Mouse (Mus musculus): ENCODE measurements around the gene B830017H08Rik. TPM values are rescaled to one million over a fixed set of nuclear protein-coding genes. Genes with fewer than 3 reads are reported as not detected.

B830017H08Rik gene
- polyA plus RNA-seq, 1 experiment from 2014 or later: not detected

DNA sequence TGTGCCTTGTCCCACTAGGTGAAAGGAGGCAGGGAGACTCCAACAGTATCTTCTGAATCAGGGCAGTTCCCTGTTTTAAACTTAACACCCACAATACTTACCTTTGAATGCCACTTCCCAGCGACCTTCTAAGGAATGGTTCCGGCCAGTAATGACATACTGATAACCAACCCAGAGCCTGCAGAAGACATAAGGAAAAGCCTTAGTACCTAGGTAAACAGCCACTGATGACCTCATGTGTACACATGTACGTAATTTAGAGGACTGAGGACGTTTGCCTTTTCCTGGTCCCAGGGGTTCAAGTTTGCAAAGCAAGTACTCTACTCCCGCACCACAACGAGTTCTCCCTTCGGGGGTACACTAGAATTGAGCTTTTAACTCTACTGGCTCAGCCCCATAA, 24.2 kb downstream of the B830017H08Rik start:
- no peak overlapping the region for H3K27ac ChIP-seq
- H3K36me3 ChIP-seq: peaks cover 64% of the 10 kb centered on the region

GRCm38 (mm10) chr16:17858592-17858991, 25.7 kb downstream of the B830017H08Rik start:
- no peak for ATAC-seq (replicated peaks; ENCODE audit: insufficient number of reproducible peaks, insufficient read depth, low FRiP score, low read depth)
- Histone ChIP-seq H3K4me1 (replicated peaks) (no peaks in the 10 kb centered on the region), H3K36me3 (peaks cover 54% of the 10 kb centered on the region), H3K27me3 (no peaks in the 10 kb centered on the region), H3K9me3 (replicated peaks) (no peaks in the 10 kb centered on the region), H3K4me3 (no peak overlapping the region), H3K4me2 (no peak overlapping the region), H3K27ac (no peak overlapping the region), H3K9ac (no peak overlapping the region)

More for the DNA sequence above, 24.2 kb downstream of the B830017H08Rik start:
- Histone ChIP-seq H3K9ac (no peak overlapping the region), H3K4me3 (no peak overlapping the region), H3K9me3 (replicated peaks) (no peaks in the 10 kb centered on the region), H3K4me2 (no peak overlapping the region), H3K27me3 (no peaks in the 10 kb centered on the region), H3K4me1 (replicated peaks) (no peaks in the 10 kb centered on the region)
- ATAC-seq (replicated peaks; ENCODE audit: insufficient number of reproducible peaks, insufficient read depth, low FRiP score, low read depth): no peak
- WGBS: 87% methylated on average over 7 of the region's 7 CpGs

- Histone ChIP-seq H3K4me2 (no peak overlapping the region), H3K36me3 (0 out of 2 replicates have a peak, but pooled peaks cover 7% of the 10 kb centered on the region), H3K4me3 (no peak overlapping the region), H3K9ac (no peak overlapping the region), H3K27me3 (no peaks in the 10 kb centered on the region), H3K27ac (no peak overlapping the region), H3K9me3 (replicated peaks) (no peaks in the 10 kb centered on the region), H3K4me1 (replicated peaks) (no peaks in the 10 kb centered on the region; the same call in 1 of the 2 replicates)
- no peak for ATAC-seq (replicated peaks; ENCODE audit: insufficient number of reproducible peaks, insufficient read depth, low FRiP score, low read depth)
- WGBS: 85% methylated on average over 2 of the region's 2 CpGs
Measured at GRCm38 (mm10) chr16:17865293-17865692, 32.4 kb downstream of the B830017H08Rik start.

- Histone ChIP-seq H3K4me2 (no peak overlapping the region), H3K9ac (no peak overlapping the region), H3K27ac (no peak overlapping the region), H3K36me3 (0 out of 2 replicates have a peak, but pooled peaks cover 8% of the 10 kb centered on the region), H3K27me3 (no peaks in the 10 kb centered on the region), H3K9me3 (replicated peaks) (no peaks in the 10 kb centered on the region), H3K4me3 (no peak overlapping the region), H3K4me1 (replicated peaks) (peaks cover under 1% of the 10 kb centered on the region; the same call in 1 of the 2 replicates)
- ATAC-seq (replicated peaks; ENCODE audit: insufficient number of reproducible peaks, insufficient read depth, low FRiP score, low read depth): no peak
- WGBS: 74% methylated on average over 6 of the region's 6 CpGs
Measured at GRCm38 (mm10) chr16:17865770-17866169, 32.8 kb downstream of the B830017H08Rik start.

- no peak for ATAC-seq (replicated peaks; ENCODE audit: insufficient number of reproducible peaks, insufficient read depth, low FRiP score, low read depth)
- Histone ChIP-seq H3K4me1 (replicated peaks) (peaks cover 36% of the 10 kb centered on the region), H3K9me3 (replicated peaks) (no peaks in the 10 kb centered on the region), H3K9ac (no peak overlapping the region), H3K4me3 (no peak overlapping the region), H3K36me3 (peaks cover 14% of the 10 kb centered on the region; the same call in 1 of the 2 replicates), H3K27me3 (no peaks in the 10 kb centered on the region), H3K4me2 (no peak overlapping the region), H3K27ac (no peak overlapping the region)
- 42% methylated on average over 5 of the region's 5 CpGs for WGBS
Measured at GRCm38 (mm10) chr16:17871248-17871647, 38.3 kb downstream of the B830017H08Rik start.

GRCm38 (mm10) chr16:17872995-17873394, 40.1 kb downstream of the B830017H08Rik start:
- Histone ChIP-seq H3K4me2 (no peak overlapping the region), H3K27me3 (no peaks in the 10 kb centered on the region), H3K36me3 (peaks cover 11% of the 10 kb centered on the region; the same call in 1 of the 2 replicates), H3K4me1 (replicated peaks) (peaks cover 36% of the 10 kb centered on the region), H3K4me3 (no peak overlapping the region), H3K9me3 (replicated peaks) (no peaks in the 10 kb centered on the region), H3K27ac (peak overlapping the region; percentile 17), H3K9ac (no peak overlapping the region)
- ATAC-seq (replicated peaks; ENCODE audit: insufficient number of reproducible peaks, insufficient read depth, low FRiP score, low read depth): no peak
- WGBS: 21% methylated on average over 4 of the region's 4 CpGs

DNA sequence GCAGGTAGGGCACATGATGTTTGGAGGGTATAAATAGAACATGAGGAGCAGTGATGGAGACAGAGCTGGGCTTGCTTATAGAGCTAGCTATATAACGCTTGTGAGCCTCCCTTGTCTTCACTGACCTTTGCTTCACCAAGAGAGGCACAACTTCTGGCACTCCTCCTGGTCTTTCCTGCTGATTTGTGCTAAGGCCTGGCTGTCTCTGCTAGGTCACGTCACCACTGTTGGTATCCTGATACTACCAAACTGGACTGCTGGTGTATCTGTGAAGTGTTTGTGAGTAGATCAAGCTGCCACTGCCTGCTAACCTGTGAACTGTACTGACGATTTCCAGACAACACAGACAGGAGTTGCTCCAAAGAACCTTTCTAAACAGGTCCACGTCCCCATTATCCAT, 42.3 kb downstream of the B830017H08Rik start:
- Histone ChIP-seq H3K4me1 (replicated peaks) (peaks cover 41% of the 10 kb centered on the region), H3K4me2 (no peak overlapping the region), H3K27ac (peak overlapping the region; percentile 52), H3K27me3 (no peaks in the 10 kb centered on the region), H3K9ac (no peak overlapping the region), H3K36me3 (peaks cover 9% of the 10 kb centered on the region; the same call in 1 of the 2 replicates), H3K9me3 (replicated peaks) (no peaks in the 10 kb centered on the region), H3K4me3 (no peak overlapping the region)
- 30% methylated on average over 4 of the region's 4 CpGs for WGBS
- no peak; the same call in 1 of the 2 replicates for ATAC-seq (replicated peaks; ENCODE audit: insufficient number of reproducible peaks, insufficient read depth, low FRiP score, low read depth)

DNA sequence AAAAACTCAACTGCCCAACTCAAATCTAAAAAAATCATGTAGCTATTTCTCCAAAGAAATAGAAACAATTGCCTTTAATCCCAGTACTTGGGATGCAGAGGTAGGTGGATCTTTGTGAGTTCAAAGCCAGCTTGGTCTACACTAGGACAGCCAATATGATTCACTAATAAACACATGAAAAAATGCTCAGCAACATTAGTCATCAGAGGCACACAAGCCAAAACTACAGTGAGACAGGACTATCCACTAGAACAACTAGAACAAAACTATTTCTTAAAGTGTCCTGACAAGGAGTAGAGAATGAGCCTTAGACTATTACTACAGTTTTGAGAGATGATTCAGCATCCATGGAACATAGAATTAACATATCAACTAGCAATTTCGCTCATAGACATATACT, 43.2 kb downstream of the B830017H08Rik start:
- WGBS: 87% methylated on average over 1 of the region's 1 CpGs
- ATAC-seq (replicated peaks; ENCODE audit: insufficient number of reproducible peaks, insufficient read depth, low FRiP score, low read depth): no peak

GRCm38 (mm10) chr16:17879571-17879970, 46.6 kb downstream of the B830017H08Rik start:
- H3K9ac ChIP-seq: no peak overlapping the region
- ATAC-seq (replicated peaks; ENCODE audit: insufficient number of reproducible peaks, insufficient read depth, low FRiP score, low read depth): no peak
- no peaks in the 10 kb centered on the region for H3K9me3 ChIP-seq (replicated peaks)
- peaks cover 29% of the 10 kb centered on the region for H3K4me1 ChIP-seq (replicated peaks)
- no peaks in the 10 kb centered on the region; the same call in 1 of the 2 replicates for H3K36me3 ChIP-seq
- no peak overlapping the region for H3K4me2 ChIP-seq
- WGBS: 80% methylated on average over 4 of the region's 4 CpGs
- no peak overlapping the region for H3K4me3 ChIP-seq
- no peak overlapping the region for H3K27ac ChIP-seq
- no peaks in the 10 kb centered on the region for H3K27me3 ChIP-seq

More for the DNA sequence above, 43.2 kb downstream of the B830017H08Rik start:
- Histone ChIP-seq H3K9me3 (replicated peaks) (no peaks in the 10 kb centered on the region), H3K27ac (no peak overlapping the region), H3K27me3 (no peaks in the 10 kb centered on the region), H3K4me1 (replicated peaks) (peaks cover 37% of the 10 kb centered on the region), H3K36me3 (peaks cover 7% of the 10 kb centered on the region; the same call in 1 of the 2 replicates), H3K4me2 (no peak overlapping the region), H3K4me3 (no peak overlapping the region), H3K9ac (no peak overlapping the region)

DNA sequence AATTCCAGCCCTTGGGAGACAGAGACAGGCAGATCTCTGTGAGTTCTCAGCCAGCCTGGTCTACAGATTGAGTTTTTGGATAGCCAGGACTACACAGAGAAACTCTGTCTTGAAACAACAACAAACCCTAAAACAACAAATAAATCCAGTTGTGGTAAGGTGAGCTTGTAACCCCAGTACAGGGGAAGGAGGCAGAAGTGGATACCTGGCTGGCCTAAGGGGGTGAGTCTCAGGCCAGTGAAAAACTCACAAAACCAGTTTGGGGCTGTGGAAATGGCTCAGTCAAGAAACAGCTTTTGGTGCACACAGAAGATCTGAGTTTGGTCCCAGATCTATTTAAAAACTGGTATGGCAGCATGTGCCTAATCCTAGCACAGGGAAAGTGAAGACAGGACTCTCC, 49.3 kb downstream of the B830017H08Rik start:
- H3K4me1 ChIP-seq (replicated peaks): peaks cover 20% of the 10 kb centered on the region
- no peak overlapping the region for H3K4me3 ChIP-seq
- ATAC-seq (replicated peaks; ENCODE audit: insufficient number of reproducible peaks, insufficient read depth, low FRiP score, low read depth): no peak
- H3K9me3 ChIP-seq (replicated peaks): no peaks in the 10 kb centered on the region
- H3K4me2 ChIP-seq: no peak overlapping the region
- H3K36me3 ChIP-seq: no peaks in the 10 kb centered on the region; the same call in 1 of the 2 replicates
- no peaks in the 10 kb centered on the region for H3K27me3 ChIP-seq
- H3K27ac ChIP-seq: no peak overlapping the region
- no peak overlapping the region for H3K9ac ChIP-seq

GRCm38 (mm10) chr16:17884116-17884515, 51.2 kb downstream of the B830017H08Rik start:
- Histone ChIP-seq H3K4me2 (no peak overlapping the region), H3K27ac (no peak overlapping the region), H3K36me3 (no peaks in the 10 kb centered on the region; the same call in 1 of the 2 replicates), H3K9me3 (replicated peaks) (no peaks in the 10 kb centered on the region), H3K4me3 (no peak overlapping the region), H3K27me3 (no peaks in the 10 kb centered on the region), H3K9ac (no peak overlapping the region), H3K4me1 (replicated peaks) (peaks cover 20% of the 10 kb centered on the region)
- ATAC-seq (replicated peaks; ENCODE audit: insufficient number of reproducible peaks, insufficient read depth, low FRiP score, low read depth): no peak
- WGBS: 60% methylated on average over 6 of the region's 6 CpGs

All from heart, embryonic 15.5 days (tissue).